Mouse (Mus musculus): ENCODE measurements around the gene Gipc2. TPM values are rescaled to one million over a fixed set of nuclear protein-coding genes. Genes with fewer than 3 reads are reported as not detected.

The Gipc2 gene
- total RNA-seq, 2 experiments from 2014 or later = 1.1 to 1.4 TPM

- no peak for DNase-seq (ENCODE audit: low spot score in 2 of 2)
These were observed 24.8 kb upstream of the Gipc2 start for GRCm38 (mm10) chr3:152190679-152191477.

GRCm38 (mm10) chr3:152189306-152189705 lies 23.3 kb upstream of the Gipc2 start:
- no peak for DNase-seq (ENCODE audit: low spot score in 2 of 2)

GRCm38 (mm10) chr3:152186106-152186505 lies 20.1 kb upstream of the Gipc2 start:
- DNase-seq (ENCODE audit: low spot score in 2 of 2) = no peak

GRCm38 (mm10) chr3:152183522-152183921 lies 17.5 kb upstream of the Gipc2 start:
- no peak for DNase-seq (ENCODE audit: low spot score in 2 of 2)

GRCm38 (mm10) chr3:152180624-152181023 lies 14.6 kb upstream of the Gipc2 start:
- no peak for DNase-seq (ENCODE audit: low spot score in 2 of 2)

- no peak for DNase-seq (ENCODE audit: low spot score in 2 of 2)
These were observed 13.3 kb upstream of the Gipc2 start for GRCm38 (mm10) chr3:152179285-152179684.

GRCm38 (mm10) chr3:152178816-152179215 lies 12.8 kb upstream of the Gipc2 start:
- no peak for DNase-seq (ENCODE audit: low spot score in 2 of 2)

- no peak for DNase-seq (ENCODE audit: low spot score in 2 of 2)
These were observed 6.4 kb upstream of the Gipc2 start for GRCm38 (mm10) chr3:152172322-152172935.

GRCm38 (mm10) chr3:152171862-152172261 lies 5.8 kb upstream of the Gipc2 start:
- no peak for DNase-seq (ENCODE audit: low spot score in 2 of 2)

GRCm38 (mm10) chr3:152171236-152171635 lies 5.2 kb upstream of the Gipc2 start:
- no peak for DNase-seq (ENCODE audit: low spot score in 2 of 2)

- no peak for DNase-seq (ENCODE audit: low spot score in 2 of 2)
These were observed 4.4 kb upstream of the Gipc2 start for GRCm38 (mm10) chr3:152170407-152170806.

GRCm38 (mm10) chr3:152168007-152168406 lies 2.0 kb upstream of the Gipc2 start:
- DNase-seq (ENCODE audit: low spot score in 2 of 2) = no peak

- DNase-seq (ENCODE audit: low spot score in 2 of 2) = no peak
These were observed 845 bp upstream of the Gipc2 start for GRCm38 (mm10) chr3:152166699-152167451.

GRCm38 (mm10) chr3:152165351-152166098 lies 505 bp downstream of the Gipc2 start:
- no peak for DNase-seq (ENCODE audit: low spot score in 2 of 2)

- DNase-seq (ENCODE audit: low spot score in 2 of 2) = no peak
These were observed 1.0 kb downstream of the Gipc2 start for GRCm38 (mm10) chr3:152165014-152165350.

- DNase-seq (ENCODE audit: low spot score in 2 of 2) = no peak
These were observed 2.7 kb downstream of the Gipc2 start for GRCm38 (mm10) chr3:152163320-152163719.

GRCm38 (mm10) chr3:152160607-152161006 lies 5.4 kb downstream of the Gipc2 start:
- DNase-seq (ENCODE audit: low spot score in 2 of 2) = no peak

- no peak for DNase-seq (ENCODE audit: low spot score in 2 of 2)
These were observed 6.7 kb downstream of the Gipc2 start for GRCm38 (mm10) chr3:152159321-152159720.

GRCm38 (mm10) chr3:152158344-152159291 lies 7.4 kb downstream of the Gipc2 start:
- peak; percentile 46 to 80 for DNase-seq (ENCODE audit: low spot score in 2 of 2)

GRCm38 (mm10) chr3:152156816-152157496 lies 9.1 kb downstream of the Gipc2 start:
- DNase-seq (ENCODE audit: low spot score in 2 of 2) = no peak
